Mouse (Mus musculus) adrenal gland, postnatal 0 days (tissue): ENCODE data around the gene Zmynd15. TPM values are rescaled to one million over a fixed set of nuclear protein-coding genes. Genes with fewer than 3 reads are reported as not detected.

ENCODE experiments used
- microRNA-seq: library from miRNA; unstranded; fragments of <30 nt; microRNA quantifications from one replicate; pipeline ENCODE4, GENCODE M21; 2016; ENCODE audit warnings: borderline replicate concordance; ENCODE audit not compliant: insufficient number of aligned reads
- polyA plus RNA-seq: library from polyadenylated mRNA; unstranded; fragments of >200 nt; fragmentation: Nextera tagmentation; extraction: Ambion mirVana; gene quantifications from 2 replicates; pipeline ENCODE4 v1.2.1, GENCODE M21; 2015

Zmynd15 gene
- polyA plus RNA-seq, result 0.68 and 1.1 TPM in 2 replicates

DNA sequence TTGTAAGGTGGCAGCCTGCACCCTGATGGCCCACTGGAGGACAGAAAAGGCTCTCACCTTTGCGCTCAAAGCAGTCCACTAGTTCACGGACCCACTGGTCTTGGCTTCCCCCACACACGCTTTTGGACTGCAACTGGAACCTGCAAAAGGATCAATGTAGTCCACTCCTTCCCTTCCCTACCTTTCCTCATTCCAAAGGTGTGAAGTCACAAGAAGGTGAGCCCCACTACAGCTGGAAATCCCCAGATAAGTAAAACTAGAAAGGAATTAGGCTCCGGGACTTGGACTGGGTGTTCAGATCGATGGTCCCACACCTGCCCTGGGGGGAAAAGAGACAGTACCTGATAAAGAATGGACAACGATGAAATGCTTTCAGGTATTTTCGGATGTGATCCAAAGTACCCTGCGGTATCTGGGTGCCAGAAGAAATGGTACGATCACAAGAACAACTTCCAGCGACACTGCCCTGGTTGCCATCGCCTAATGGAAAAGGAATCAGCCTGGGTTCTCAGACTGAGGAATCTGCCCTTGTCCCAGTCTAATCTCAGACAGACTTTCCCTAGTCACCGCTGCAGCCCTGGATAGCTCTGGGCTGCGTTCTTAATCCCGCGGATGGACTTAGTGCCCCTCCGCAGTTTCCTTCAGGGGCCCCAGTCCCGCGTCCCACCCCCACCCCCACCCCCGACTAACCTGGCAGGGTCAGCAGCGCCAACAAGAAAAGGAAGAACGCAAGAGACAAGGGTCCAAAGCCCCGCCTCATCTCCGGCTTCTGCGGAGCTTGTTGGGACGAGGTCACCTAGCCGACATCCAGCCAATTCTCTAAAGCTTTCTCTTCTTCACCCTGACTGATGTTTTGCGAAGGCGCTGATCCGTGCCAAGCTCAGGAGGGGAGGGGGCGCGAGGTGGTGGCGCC is at the start of gene Zmynd15:
TSS of gene Zmynd15 (plus strand) at position 746 of the 913 bp plus-strand sequence.

DNA sequence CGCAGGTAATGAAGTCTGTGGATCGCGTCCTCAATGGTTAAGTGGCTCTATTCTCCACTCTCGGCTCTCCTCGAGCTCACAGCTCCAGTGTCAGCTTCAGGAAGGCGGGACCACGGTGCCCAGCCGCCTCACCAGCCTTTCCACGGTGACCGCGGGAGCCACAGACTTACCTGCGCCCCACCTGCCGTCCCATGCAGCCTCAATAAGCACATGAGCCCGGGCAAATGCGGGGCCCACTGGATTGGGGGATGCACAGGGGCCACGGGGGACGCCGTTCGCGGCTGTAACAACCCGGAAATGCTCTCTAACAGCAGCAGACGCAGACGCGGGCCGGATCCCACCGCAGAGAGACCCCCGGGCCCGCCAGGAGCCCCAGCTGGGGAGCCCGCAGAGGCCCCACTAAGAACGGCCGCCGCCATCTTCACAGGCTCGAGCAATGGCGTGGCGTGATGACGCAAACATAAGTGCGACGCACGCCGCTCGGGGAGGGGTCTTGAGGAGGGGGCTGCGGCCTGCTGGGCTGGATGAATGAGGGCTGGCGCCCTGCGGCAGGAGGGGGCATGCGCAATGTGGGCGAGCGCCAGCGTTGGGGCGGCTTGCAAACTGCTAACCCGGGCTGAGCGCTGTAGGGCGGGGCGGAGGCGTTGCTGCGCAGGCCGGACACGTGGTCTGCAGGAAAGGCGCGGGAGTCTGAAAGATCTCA is 49.5 kb upstream of the Zmynd15 start, which contains the start of gene Pelp1:
TSS of gene Pelp1 (minus strand) at position 438 of the 703 bp plus-strand sequence.

DNA sequence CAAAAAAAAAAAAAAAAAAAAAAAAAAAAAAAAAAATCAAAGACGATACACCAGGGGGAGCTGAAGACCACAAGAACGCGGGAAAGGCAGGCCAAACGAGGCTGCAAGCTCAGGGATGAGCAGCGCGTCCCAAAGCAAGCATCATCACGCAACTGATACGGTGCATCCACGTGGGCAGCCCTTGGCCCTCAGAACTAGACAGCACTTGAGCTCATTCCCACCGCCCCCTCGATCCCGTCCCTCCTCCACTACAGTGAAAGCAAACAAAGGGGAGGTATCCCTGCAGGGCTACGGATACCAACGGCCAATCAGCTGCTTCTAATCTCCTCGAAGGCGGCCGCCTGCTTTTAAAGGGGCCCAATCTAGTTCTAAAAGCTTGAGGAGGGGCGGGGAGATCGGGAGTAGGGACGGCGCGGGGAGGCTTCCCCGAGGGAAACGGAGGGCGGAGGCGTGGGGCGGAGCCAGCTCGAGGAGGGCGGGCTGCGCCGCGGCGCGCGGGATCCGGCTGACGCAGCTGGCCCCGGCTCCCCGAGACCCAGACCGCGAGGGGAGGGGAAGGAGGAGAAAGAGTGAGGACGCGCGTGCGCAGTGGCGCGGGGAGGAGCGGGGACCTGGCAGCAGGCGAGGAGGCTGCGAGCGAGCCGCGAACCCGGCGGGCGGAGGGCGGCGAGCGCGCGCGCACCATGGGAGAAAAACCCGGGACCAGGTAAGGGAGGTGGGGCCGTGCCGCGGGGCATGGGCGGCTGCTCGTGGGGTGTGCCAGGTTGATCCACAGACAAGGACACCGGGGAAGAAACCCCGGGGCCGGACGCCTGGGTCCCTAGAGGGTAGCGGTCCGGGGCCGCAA is 27.0 kb upstream of the Zmynd15 start, which contains the start of gene Arrb2:
TSS of gene Arrb2 (plus strand) at position 588 of the 847 bp plus-strand sequence.

DNA sequence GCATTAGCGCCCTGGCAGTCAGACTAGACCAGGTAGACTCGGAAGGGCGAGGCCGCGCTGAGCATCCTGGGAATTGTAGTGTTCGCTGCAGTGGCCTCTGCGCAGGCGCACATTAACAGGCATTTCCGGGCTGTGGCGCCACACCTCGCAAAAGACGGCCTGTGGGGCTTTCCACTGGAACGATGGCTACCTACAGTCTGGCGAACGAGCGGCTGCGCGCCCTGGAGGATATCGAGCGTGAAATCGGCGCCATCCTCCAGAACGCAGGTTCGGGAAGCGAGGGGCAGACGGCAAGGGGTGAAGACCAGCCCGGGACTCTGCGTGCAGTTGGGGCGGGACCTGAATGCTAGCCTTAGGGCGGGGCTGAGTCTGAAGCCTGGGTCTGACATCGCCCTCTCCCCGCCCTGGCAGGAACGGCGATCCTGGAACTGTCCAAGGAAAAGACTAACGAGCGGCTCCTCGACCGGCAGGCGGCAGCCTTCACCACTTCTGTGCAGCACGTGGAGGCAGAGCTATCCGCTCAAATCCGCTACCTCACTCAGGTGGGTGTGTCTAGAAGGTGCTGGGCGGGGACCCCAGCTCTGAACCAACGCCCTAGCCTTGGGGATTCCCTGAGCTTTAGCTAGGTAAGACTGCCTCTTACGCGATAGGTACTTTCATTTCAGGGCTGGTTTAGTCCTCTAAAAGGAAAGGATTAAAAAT is 7.3 kb upstream of the Zmynd15 start, which contains the start of gene Med11:
TSS of gene Med11 (plus strand) at position 123 of the 702 bp plus-strand sequence.

DNA sequence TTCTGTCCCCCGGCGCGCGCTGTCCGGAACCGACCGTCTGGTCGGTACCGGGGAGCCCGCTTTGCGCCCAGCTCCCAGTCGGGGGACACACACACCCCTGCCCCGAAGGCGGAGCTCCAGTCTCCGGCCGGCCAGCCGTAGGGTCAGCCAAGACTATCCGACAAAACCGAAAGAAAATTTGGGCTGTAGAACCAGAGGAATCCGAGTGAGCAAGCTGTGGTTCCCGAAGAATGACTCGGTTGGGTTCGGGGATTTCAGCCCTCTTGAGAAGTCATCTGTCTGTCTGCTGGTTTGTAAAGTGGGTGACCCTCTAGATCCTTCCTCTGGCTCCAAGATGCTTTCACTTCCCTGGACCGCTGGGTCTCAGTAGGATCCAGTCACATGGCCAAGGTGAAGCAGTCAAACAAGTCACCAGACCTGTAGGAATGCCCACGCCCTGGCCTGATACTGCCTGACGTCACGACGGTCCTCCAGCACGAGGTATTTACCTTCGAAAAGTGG is 418 bp downstream of the Zmynd15 start, which contains the start of gene Cxcl16:
TSS of gene Cxcl16 (minus strand) at position 384 of the 501 bp plus-strand sequence.

DNA sequence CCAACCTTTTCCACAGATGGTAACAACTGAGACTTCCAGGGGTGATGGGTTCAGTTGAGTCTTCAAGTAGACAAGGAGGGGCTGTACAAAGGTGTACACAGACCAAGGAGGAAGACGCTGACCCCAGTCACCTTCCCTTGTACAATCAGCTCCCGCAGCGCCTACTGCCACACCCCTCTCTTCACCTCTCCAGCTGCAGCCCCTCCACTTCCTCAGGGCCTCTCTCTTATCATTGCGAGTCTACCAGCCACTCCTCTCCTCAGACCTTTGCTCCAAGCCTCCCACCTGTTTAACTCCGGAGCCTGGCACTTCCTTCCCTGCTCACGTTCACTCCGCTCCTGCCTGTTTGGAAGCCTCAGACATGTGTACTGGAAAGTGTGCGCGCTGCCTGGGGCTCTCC is 45.7 kb downstream of the Zmynd15 start, which contains the start of gene Tm4sf5:
TSS of gene Tm4sf5 (plus strand) at position 275 of the 400 bp plus-strand sequence.

DNA sequence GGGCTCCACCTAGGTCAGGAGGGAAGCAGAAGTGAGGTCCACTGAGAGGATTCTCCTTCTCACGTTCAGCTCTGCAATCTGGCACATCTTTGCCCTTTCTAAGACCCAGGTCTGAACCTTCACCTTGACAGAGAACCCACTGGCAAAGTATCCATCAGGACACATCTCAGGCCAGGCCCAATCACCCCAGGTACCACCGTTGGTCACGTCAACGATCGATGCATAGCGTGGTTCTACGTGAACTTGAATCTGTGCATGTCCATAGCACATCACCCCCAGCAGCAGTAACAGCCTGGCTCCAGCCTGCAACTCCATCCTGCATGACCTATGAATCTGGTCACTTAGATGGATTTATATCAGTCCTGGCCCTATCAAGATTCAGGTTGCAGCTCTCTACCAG is 55.1 kb downstream of the Zmynd15 start, which contains the start of gene Vmo1:
TSS of gene Vmo1 (minus strand) at position 329 of the 400 bp plus-strand sequence.

Small RNA genes lying within 50 kb of the gene (microRNA-seq; reads per million reads assigned to microRNA genes)
- gene Mir7115, result not detected

Other genes starting within 250 kb of the Zmynd15 start
- 0.61 and 0.86 TPM in 2 replicates for gene Slc16a11, start 246.7 kb upstream of the Zmynd15 start, polyA plus RNA-seq
- 2.8 and 4.8 TPM in 2 replicates for gene Slc16a13, start 238.4 kb upstream of the Zmynd15 start, polyA plus RNA-seq
- gene Bcl6b, start 229.6 kb upstream of the Zmynd15 start, polyA plus RNA-seq, result 3.5 and 8.5 TPM in 2 replicates
- gene 0610010K14Rik, start 221.5 kb upstream of the Zmynd15 start, polyA plus RNA-seq, result 93.4 and 103 TPM in 2 replicates
- 8.0 and 12.6 TPM in 2 replicates for gene Gm21988, start 219.6 kb upstream of the Zmynd15 start, polyA plus RNA-seq
- gene Rnasek, start 219.6 kb upstream of the Zmynd15 start, polyA plus RNA-seq, result 368 and 549 TPM in 2 replicates
- gene Alox12, start 204.1 kb upstream of the Zmynd15 start, polyA plus RNA-seq, result 1.6 TPM in 2 replicates
- gene Alox12e, start 136.8 kb upstream of the Zmynd15 start, polyA plus RNA-seq, result 0.14 and 0.26 TPM in 2 replicates
- gene Alox15, start 107.4 kb upstream of the Zmynd15 start, polyA plus RNA-seq, result 0.44 and 0.91 TPM in 2 replicates
- gene Pelp1, start 49.4 kb upstream of the Zmynd15 start, polyA plus RNA-seq, result 15.5 and 15.7 TPM in 2 replicates
- gene Arrb2, start 26.8 kb upstream of the Zmynd15 start, polyA plus RNA-seq, result 14.6 and 17.0 TPM in 2 replicates
- 25.7 and 35.8 TPM in 2 replicates for gene Med11, start 7.5 kb upstream of the Zmynd15 start, polyA plus RNA-seq
- gene Cxcl16, start 551 bp downstream of the Zmynd15 start, polyA plus RNA-seq, result 12.3 and 15.6 TPM in 2 replicates
- 3.7 and 10.0 TPM in 2 replicates for gene Tm4sf5, start 45.8 kb downstream of the Zmynd15 start, polyA plus RNA-seq
- 0.63 and 1.1 TPM in 2 replicates for gene Vmo1, start 55.2 kb downstream of the Zmynd15 start, polyA plus RNA-seq
- 0.61 and 1.6 TPM in 2 replicates for gene Gltpd2, start 59.8 kb downstream of the Zmynd15 start, polyA plus RNA-seq
- 682 and 707 TPM in 2 replicates for gene Psmb6, start 65.9 kb downstream of the Zmynd15 start, polyA plus RNA-seq
- gene Gm40193, start 73.5 kb downstream of the Zmynd15 start, polyA plus RNA-seq, result not detected in 2 replicates
- 5.9 and 7.8 TPM in 2 replicates for gene Pld2, start 80.6 kb downstream of the Zmynd15 start, polyA plus RNA-seq
- gene Mink1, start 103.4 kb downstream of the Zmynd15 start, polyA plus RNA-seq, result 8.4 and 8.8 TPM in 2 replicates
- gene 4930544D05Rik, start 156.4 kb downstream of the Zmynd15 start, polyA plus RNA-seq, result not detected in 2 replicates
- 0.30 TPM in 1 of 2 replicates, not detected in the other for gene Chrne, start 159.8 kb downstream of the Zmynd15 start, polyA plus RNA-seq
- 0.19 and 0.47 TPM in 2 replicates for gene Gp1ba, start 179.7 kb downstream of the Zmynd15 start, polyA plus RNA-seq
- gene Rnf167, start 187.8 kb downstream of the Zmynd15 start, polyA plus RNA-seq, result 69.6 and 99.5 TPM in 2 replicates
- 105 and 154 TPM in 2 replicates for gene Slc25a11, start 188.0 kb downstream of the Zmynd15 start, polyA plus RNA-seq
- 1,006 and 1,381 TPM in 2 replicates for gene Pfn1, start 195.2 kb downstream of the Zmynd15 start, polyA plus RNA-seq
- gene Eno3, start 197.8 kb downstream of the Zmynd15 start, polyA plus RNA-seq, result 14.3 and 21.6 TPM in 2 replicates
- 91.7 and 114 TPM in 2 replicates for gene Spag7, start 210.0 kb downstream of the Zmynd15 start, polyA plus RNA-seq
- gene Camta2, start 228.7 kb downstream of the Zmynd15 start, polyA plus RNA-seq, result 8.7 and 12.8 TPM in 2 replicates
- gene Inca1, start 240.7 kb downstream of the Zmynd15 start, polyA plus RNA-seq, result 7.0 and 12.5 TPM in 2 replicates
- gene Kif1c, start 241.1 kb downstream of the Zmynd15 start, polyA plus RNA-seq, result 2.4 and 3.8 TPM in 2 replicates